Mouse (Mus musculus): ENCODE results near the gene Tmigd3.

DNA sequence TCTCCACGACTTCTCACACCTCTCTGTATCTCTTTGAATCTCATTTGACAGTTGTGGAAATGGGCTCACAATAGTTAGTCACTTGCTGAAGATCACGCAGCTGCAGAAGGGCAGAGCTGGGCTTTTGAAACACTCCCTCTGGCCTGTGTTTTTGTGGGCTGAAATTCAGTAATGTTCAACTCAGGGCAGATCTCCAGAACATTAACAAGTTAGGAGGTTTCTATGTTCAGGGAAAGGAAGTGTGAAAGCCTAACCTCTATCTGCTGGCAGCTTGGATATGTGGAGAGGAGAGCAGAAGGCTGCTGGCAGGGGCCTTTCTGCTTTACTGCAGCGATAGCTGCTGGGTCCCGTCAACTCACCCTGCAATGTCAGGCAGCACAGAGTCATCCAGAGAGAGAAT, 19.5 kb downstream of the Tmigd3 start:
- TF ChIP-seq POLR2A (IDR thresholded peaks at IDR 0.05; ENCODE audit: borderline replicate concordance, insufficient read depth, low read length) = no peak
- no peak for TF ChIP-seq CTCF (IDR thresholded peaks at IDR 0.05; ENCODE audit: borderline replicate concordance, insufficient read depth, low read depth, low read length)

Data from cerebellum, adult 2 months (tissue).